In the genomic region with DNA sequence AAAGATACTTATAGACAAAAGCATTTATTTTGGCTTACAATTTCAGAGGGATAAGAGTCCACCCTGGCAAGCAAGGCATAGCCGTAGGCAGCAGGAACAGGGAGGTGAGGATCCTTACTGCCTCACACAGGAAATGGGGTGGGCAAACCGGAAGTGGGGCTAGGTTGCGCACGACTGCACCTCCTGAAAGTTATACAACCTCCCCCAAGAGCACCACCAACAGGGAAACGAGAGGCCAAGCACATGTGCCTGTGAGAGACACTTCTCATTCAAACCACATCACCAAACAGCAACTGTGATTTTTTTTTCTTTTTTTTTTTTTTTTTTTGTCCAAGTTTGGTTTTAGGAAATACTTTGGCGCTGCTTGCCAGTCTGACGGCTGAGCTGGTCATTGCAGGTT, we compare ENCODE assay signal across 16 mouse cellular contexts. TPM values are rescaled to one million over a fixed set of nuclear protein-coding genes. Genes with fewer than 3 reads are reported as not detected.
"Had no signal": no experiment of that assay in that cellular context is flagged by ENCODE, and none has a peak within 500 bp of the region (broad histone marks: within the 10 kb centered on the region; RNA-seq: fewer than 3 reads in every experiment).

No protein-coding gene starts in this region.

- H3K27me3 ChIP-seq: kidney, embryonic 15.5 days; liver, embryonic 15.5 days; midbrain, embryonic 12.5 days; neural tube, embryonic 13.5 days had no signal

- H3K27ac ChIP-seq: kidney, embryonic 15.5 days; left cerebral cortex, adult 2 months; limb, embryonic 10.5 days; liver, embryonic 15.5 days; midbrain, embryonic 12.5 days; neural tube, embryonic 13.5 days had no signal

- ATAC-seq: midbrain, embryonic 16.5 days had no signal

- DNase-seq: kidney, postnatal 14 days; lung, embryonic 14.5 days; lung, postnatal 10 days; lung, postnatal 4 days; retina, postnatal 1 day; right cerebral cortex, postnatal 4 days; spleen, adult 18-20 months; thymus, postnatal 14 days had no signal

- H3K36me3 ChIP-seq: kidney, embryonic 15.5 days; limb, embryonic 10.5 days; liver, embryonic 15.5 days; midbrain, embryonic 12.5 days; neural tube, embryonic 13.5 days had no signal

- H3K4me2 ChIP-seq: kidney, embryonic 15.5 days; liver, embryonic 11.5 days; liver, embryonic 15.5 days; lung, embryonic 14.5 days; midbrain, embryonic 12.5 days; neural tube, embryonic 13.5 days had no signal

- H3K9ac ChIP-seq: kidney, embryonic 15.5 days; liver, embryonic 15.5 days; lung, embryonic 14.5 days; midbrain, embryonic 12.5 days; neural tube, embryonic 13.5 days had no signal

- H3K4me3 ChIP-seq: kidney, embryonic 15.5 days; left cerebral cortex, adult 2 months; limb, embryonic 10.5 days; liver, embryonic 15.5 days; midbrain, embryonic 12.5 days; neural tube, embryonic 13.5 days had no signal

- H3K9me3 ChIP-seq: kidney, embryonic 15.5 days; limb, embryonic 10.5 days; liver, embryonic 15.5 days; midbrain, embryonic 12.5 days; neural tube, embryonic 13.5 days had no signal

- H3K4me1 ChIP-seq: kidney, embryonic 15.5 days; limb, embryonic 10.5 days; liver, embryonic 15.5 days; midbrain, embryonic 12.5 days; neural tube, embryonic 13.5 days had no signal

RNA-seq across cellular contexts. Expression of a gene that starts 19.8 kb away (rescaled TPM):
- polyA plus RNA-seq: neural tube, embryonic 13.5 days had no signal
